Mouse (Mus musculus) yolk sac, embryonic 10.5 days (tissue): Measurements from ENCODE around the gene Heatr3.
"Not testable (repeated sequence)": the region's sequence is repeated elsewhere in the genome, so short reads cannot be mapped to it uniquely, and the experiment has no call there.

Experiments used
- DNase-seq: peaks from one replicate; pipeline ENCODE4 v3.0.0-alpha.2; 2017; ENCODE audit warnings: low spot score

Heatr3 gene

GRCm38 (mm10) chr8:88185716-88186115 is 48.1 kb downstream of the Heatr3 start:
- DNase-seq = no peak

- DNase-seq = no peak
Measured at GRCm38 (mm10) chr8:88197328-88197727, 59.7 kb downstream of the Heatr3 start.

DNA sequence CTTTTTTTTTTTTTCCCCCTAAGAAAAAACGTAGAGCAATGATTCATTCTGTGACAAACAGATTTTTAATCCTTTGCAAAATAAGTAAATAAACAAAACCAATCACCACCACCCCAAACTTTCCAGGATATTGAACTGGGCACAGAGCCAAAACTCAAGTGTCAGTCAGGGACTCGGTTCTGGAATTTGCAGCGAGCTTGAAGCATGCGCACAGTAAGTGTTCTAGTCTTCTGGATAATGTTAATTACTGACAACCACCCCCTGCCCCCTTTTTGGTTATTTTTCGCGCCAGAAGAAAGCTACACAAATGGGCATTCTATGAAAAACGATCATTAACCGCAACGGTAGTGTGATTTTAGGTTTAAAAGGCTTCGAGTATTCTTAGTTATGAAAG is 60.9 kb downstream of the Heatr3 start:
- DNase-seq = no peak

GRCm38 (mm10) chr8:88198945-88199571 is 61.4 kb downstream of the Heatr3 start, which contains the start of gene Tent4b:
Gene Tent4b (plus strand): TSS chr8:88199213.
- peak; percentile 94 for DNase-seq

DNA sequence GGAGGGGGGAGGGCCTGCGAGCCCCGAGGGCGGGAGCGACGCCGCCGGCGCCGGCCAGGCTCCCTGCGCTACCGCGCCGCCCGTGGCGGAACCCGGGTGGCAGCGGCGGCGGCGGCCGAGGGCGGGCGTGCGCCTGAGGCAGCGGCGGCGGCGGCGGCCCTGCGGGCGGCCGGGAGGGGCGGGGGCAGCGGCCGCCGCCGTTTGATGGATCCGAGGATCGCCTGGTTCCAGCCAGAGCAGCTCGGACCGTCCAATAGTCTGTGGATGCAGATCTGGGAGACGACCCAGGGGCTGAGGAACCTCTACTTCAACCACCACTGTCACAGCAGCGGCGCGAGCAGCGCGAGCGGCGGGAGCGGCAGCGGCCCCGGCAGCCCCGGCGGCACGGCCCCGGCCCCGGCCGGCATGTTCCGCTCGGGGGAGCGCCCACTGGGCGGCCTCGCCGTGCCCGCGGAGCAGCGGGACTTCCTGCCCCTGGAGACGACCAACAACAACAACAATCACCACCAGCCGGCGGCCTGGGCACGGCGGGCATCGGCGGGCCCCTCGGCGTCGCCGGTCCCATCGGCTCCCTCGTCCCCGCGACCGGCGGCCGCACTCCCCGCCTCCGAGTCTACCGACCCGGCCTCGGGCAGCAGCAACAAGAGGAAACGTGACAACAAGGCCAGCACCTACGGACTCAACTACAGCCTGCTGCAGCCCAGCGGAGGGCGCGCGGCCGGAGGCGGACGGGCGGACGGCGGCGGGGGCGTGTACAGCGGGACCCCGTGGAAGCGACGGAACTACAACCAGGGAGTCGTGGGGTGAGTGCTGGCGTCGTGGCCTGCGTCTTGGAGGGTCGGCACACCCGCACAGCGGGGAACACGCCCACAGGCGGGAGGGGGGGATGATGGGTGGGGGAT is 62.3 kb downstream of the Heatr3 start:
- peak; percentile 45 for DNase-seq

DNA sequence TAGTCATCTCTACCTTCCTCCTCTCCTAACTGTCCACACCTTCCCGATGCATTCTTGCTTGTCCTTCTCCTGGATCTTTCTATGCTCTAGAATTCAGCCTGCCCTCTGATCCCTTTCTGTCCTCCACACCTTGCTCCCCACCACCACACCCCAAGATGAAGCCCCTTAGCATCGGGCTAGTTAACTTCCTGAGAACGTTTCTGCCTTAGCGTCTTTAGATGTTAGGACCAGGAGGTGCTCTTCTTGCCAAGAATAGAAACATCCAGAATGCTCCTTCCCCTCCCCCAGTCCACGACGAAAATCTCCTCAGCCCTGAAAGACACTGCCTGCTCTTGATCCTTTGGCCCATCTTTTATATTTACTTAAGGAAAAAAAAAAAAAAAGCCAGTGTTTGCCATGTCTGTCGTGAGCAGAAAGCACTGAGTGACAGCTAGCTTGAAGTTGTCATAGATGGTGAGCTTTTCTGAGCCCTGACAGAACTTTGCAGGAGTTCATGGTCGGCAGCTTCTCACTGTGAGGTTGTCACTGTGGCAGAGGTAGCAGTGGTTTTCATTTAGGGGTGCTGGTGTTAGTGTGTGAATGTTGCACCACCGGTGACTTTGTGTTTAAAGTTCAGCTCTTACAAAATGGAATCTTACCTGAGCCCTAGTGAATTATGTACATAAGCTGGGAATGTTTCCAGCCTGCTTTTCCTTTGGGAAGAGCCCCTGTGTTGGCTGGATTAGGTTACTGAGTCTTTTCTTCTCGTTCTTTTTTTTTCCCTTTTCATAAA is 63.3 kb downstream of the Heatr3 start:
- DNase-seq = peak; percentile 56

- no peak for DNase-seq
Measured at GRCm38 (mm10) chr8:88201641-88202040, 64.0 kb downstream of the Heatr3 start.

- DNase-seq = no peak
Measured at GRCm38 (mm10) chr8:88206016-88206415, 68.4 kb downstream of the Heatr3 start.

GRCm38 (mm10) chr8:88207121-88207821 is 69.6 kb downstream of the Heatr3 start:
- DNase-seq = no peak

DNA sequence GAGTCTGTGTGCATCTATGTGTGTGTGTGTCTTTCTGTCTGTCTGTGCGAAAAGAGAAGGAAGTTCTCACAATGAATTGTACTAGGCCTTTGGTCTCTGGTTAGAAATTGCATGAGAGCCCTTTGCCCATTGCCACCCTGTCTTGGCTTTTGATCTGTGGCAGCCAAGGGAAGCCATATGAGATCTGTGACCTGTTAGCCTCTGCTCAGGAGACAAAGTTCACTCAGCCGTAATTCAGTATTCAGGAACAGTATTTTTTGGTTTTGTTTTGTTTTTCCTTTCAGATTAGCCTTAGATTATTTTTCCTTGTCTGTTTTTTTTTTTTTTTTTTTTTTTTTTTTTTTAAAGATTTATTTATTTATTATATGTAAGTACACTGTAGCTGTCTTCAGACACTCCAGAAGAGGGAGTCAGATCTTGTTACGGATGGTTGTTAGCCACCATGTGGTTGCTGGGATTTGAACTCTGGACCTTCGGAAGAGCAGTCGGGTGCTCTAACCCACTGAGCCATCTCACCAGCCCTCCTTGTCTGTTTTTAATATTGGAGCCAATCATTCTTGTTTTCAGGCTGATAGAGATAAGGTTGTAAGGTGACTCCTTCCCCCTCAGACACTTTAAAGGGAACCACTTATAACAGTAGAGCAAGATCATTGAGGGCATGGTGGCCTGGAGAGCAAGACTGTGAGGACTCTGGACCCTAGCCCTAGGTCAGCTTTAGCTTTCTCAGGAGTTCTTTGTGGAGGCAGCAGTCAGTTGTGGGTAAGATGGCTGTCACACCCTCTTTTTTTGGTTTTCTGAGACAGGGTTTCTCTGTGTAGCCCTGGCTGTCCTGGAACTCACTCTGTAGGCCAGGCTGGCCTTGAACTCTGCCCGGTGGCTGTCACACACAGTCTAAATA is 72.5 kb downstream of the Heatr3 start:
- DNase-seq = not testable (repeated sequence)

GRCm38 (mm10) chr8:88221353-88221752 is 83.7 kb downstream of the Heatr3 start:
- no peak for DNase-seq
